Mouse (Mus musculus) MEL (cell line): ENCODE results near the gene Mpc1. TPM values are rescaled to one million over a fixed set of nuclear protein-coding genes. Genes with fewer than 3 reads are reported as not detected.

ENCODE experiments used
- DNase-seq: peaks from one replicate; pipeline ENCODE4 v3.0.0; 2011; ENCODE audit warnings: low read depth, low spot score
- H3K27ac ChIP-seq: 2 replicates; pipeline ENCODE4 v1.5.1; 2012; ENCODE audit warnings: low read depth, mild to moderate bottlenecking, control low read depth, low read length, moderate library complexity; ENCODE audit not compliant: control insufficient read depth
- H3K27me3 ChIP-seq, 2 experiments: fragments of 150-350 bp in 1 of 2; sonication (generic) in 1 of 2; 2 replicates each; pipeline ENCODE4 v1.6.1; 2012; ENCODE audit warnings: low read length in 2 of 2, mild to moderate bottlenecking in 2 of 2, improper control_type of control experiment in 1 of 2, moderate library complexity in 1 of 2; ENCODE audit not compliant: insufficient read depth in 2 of 2, control insufficient read depth in 1 of 2
- H3K36me3 ChIP-seq, 2 experiments: 2 replicates each; pipeline ENCODE4 v1.6.1; 2012 to 2014; ENCODE audit warnings: low read length in 2 of 2, improper control_type of control experiment in 1 of 2, inconsistent platforms in 1 of 2, mild to moderate bottlenecking in 1 of 2; ENCODE audit not compliant: insufficient read depth in 2 of 2, control insufficient read depth in 1 of 2
- H3K4me1 ChIP-seq, 2 experiments: fragments of 150-350 bp in 1 of 2; sonication (generic) in 1 of 2; 2 replicates each; pipeline ENCODE4 v1.6.1; 2012; ENCODE audit warnings: low read length in 2 of 2, improper control_type of control experiment in 1 of 2, mild to moderate bottlenecking in 1 of 2; ENCODE audit not compliant: insufficient read depth in 2 of 2, control insufficient read depth in 1 of 2
- H3K4me3 ChIP-seq, 2 experiments: fragments of 150-350 bp in 1 of 2; sonication (generic) in 1 of 2; 2 replicates each; pipeline ENCODE4 v1.5.1; 2012; ENCODE audit warnings: low read depth in 2 of 2, low read length in 2 of 2, mild to moderate bottlenecking in 2 of 2, moderate library complexity in 2 of 2, control low read depth in 1 of 2, improper control_type of control experiment in 1 of 2; ENCODE audit not compliant: control insufficient read depth in 1 of 2, insufficient read depth in 1 of 2
- H3K79me2 ChIP-seq: 2 replicates; pipeline ENCODE4 v1.6.1; 2012; ENCODE audit warnings: mild to moderate bottlenecking, low read length, moderate library complexity; ENCODE audit not compliant: control insufficient read depth, poor library complexity, insufficient read depth
- H3K9ac ChIP-seq: 2 replicates; pipeline ENCODE4 v1.6.1; 2012; ENCODE audit warnings: low read depth, mild to moderate bottlenecking, control low read depth, low read length, moderate library complexity; ENCODE audit not compliant: control insufficient read depth, poor library complexity, severe bottlenecking
- H3K9me3 ChIP-seq: fragments of 150-350 bp; sonication (generic); replicated peaks from 2 replicates; pipeline ENCODE4 v1.6.1; 2012; ENCODE audit warnings: mild to moderate bottlenecking, low read length, improper control_type of control experiment, moderate library complexity; ENCODE audit not compliant: insufficient read depth
- CHD2 ChIP-seq: IDR thresholded peaks from 2 replicates; pipeline ENCODE4 v1.6.1; 2011; ENCODE audit warnings: low read length, improper control_type of control experiment
- CTCF ChIP-seq, 3 experiments: IDR thresholded peaks in 2 of 3; conservative IDR thresholded peaks in 1 of 3; 2 replicates each; pipeline ENCODE4 v1.5.1; 2011 to 2012; ENCODE audit warnings: low read length in 3 of 3, low read depth in 2 of 3, mild to moderate bottlenecking in 2 of 3, improper control_type of control experiment in 1 of 3, inconsistent platforms in 1 of 3, mixed read lengths in 1 of 3, moderate library complexity in 1 of 3; ENCODE audit not compliant: control insufficient read depth in 1 of 3, insufficient read depth in 1 of 3, poor library complexity in 1 of 3, severe bottlenecking in 1 of 3
- EP300 ChIP-seq, 2 experiments: IDR thresholded peaks; 2 replicates each; pipeline ENCODE4 v1.6.1; 2011; ENCODE audit warnings: improper control_type of control experiment in 2 of 2, low read length in 2 of 2, low read depth in 1 of 2, mild to moderate bottlenecking in 1 of 2
- ETS1 ChIP-seq: IDR thresholded peaks from 2 replicates; pipeline ENCODE4 v1.6.1; 2012; ENCODE audit warnings: low read depth, mild to moderate bottlenecking, inconsistent platforms, low read length, improper control_type of control experiment, moderate library complexity
- GATA1 ChIP-seq: IDR thresholded peaks from 2 replicates; pipeline ENCODE4 v1.6.1; 2011; ENCODE audit warnings: low read depth, low read length, improper control_type of control experiment
- MAFK ChIP-seq: IDR thresholded peaks from 2 replicates; pipeline ENCODE4 v1.6.1; 2011; ENCODE audit warnings: low read depth, mild to moderate bottlenecking, low read length, improper control_type of control experiment, borderline replicate concordance
- MAZ ChIP-seq: IDR thresholded peaks from 2 replicates; pipeline ENCODE4 v1.6.1; 2012; ENCODE audit warnings: low read depth, mild to moderate bottlenecking, inconsistent platforms, low read length, improper control_type of control experiment
- MYB ChIP-seq: IDR thresholded peaks from 2 replicates; pipeline ENCODE4 v1.6.1; 2011; ENCODE audit warnings: mild to moderate bottlenecking, low read depth, low read length, improper control_type of control experiment
- NELFE ChIP-seq: IDR thresholded peaks from 2 replicates; pipeline ENCODE4 v1.6.1; 2011; ENCODE audit warnings: low read depth, low read length, improper control_type of control experiment
- POLR2AphosphoS2 ChIP-seq: IDR thresholded peaks from 2 replicates; pipeline ENCODE4 v1.6.1; 2011; ENCODE audit warnings: low read length, improper control_type of control experiment
- RAD21 ChIP-seq: IDR thresholded peaks from 2 replicates; pipeline ENCODE4 v1.6.1; 2011; ENCODE audit warnings: mild to moderate bottlenecking, low read depth, low read length, improper control_type of control experiment
- SIN3A ChIP-seq: IDR thresholded peaks from 2 replicates; pipeline ENCODE4 v1.6.1; 2012; ENCODE audit warnings: low read length, improper control_type of control experiment, inconsistent platforms
- SMC3 ChIP-seq: IDR thresholded peaks from 2 replicates; pipeline ENCODE4 v1.6.1; 2011; ENCODE audit warnings: low read depth, low read length, improper control_type of control experiment
- UBTF ChIP-seq: IDR thresholded peaks from 2 replicates; pipeline ENCODE4 v1.6.1; 2012; ENCODE audit warnings: low read depth, mild to moderate bottlenecking, inconsistent platforms, low read length, improper control_type of control experiment, moderate library complexity, borderline replicate concordance; ENCODE audit not compliant: insufficient read depth
- USF1 ChIP-seq: IDR thresholded peaks from 2 replicates; pipeline ENCODE4 v1.6.1; 2014; ENCODE audit warnings: low read depth, mild to moderate bottlenecking, inconsistent platforms, low read length, improper control_type of control experiment, moderate library complexity
- USF2 ChIP-seq, 2 experiments: IDR thresholded peaks; 2 replicates each; pipeline ENCODE4 v1.6.1; 2011 to 2012; ENCODE audit warnings: improper control_type of control experiment in 2 of 2, low read length in 2 of 2, borderline replicate concordance in 1 of 2, inconsistent platforms in 1 of 2, low read depth in 1 of 2, mild to moderate bottlenecking in 1 of 2; ENCODE audit not compliant: insufficient read depth in 1 of 2
- ZC3H11A ChIP-seq: IDR thresholded peaks from 2 replicates; pipeline ENCODE4 v1.6.1; 2012; ENCODE audit warnings: low read depth, mild to moderate bottlenecking, inconsistent platforms, low read length, improper control_type of control experiment
- ZMIZ1 ChIP-seq: IDR thresholded peaks from 2 replicates; pipeline ENCODE4 v1.6.1; 2012; ENCODE audit warnings: low read depth, mild to moderate bottlenecking, inconsistent platforms, low read length, improper control_type of control experiment, moderate library complexity
- ZNF384 ChIP-seq: IDR thresholded peaks from 2 replicates; pipeline ENCODE4 v1.6.1; 2012; ENCODE audit warnings: low read depth, mild to moderate bottlenecking, inconsistent platforms, low read length, improper control_type of control experiment
- polyA plus RNA-seq, 2 experiments: library from polyadenylated mRNA; stranded (reverse) in 1 of 2; unstranded in 1 of 2; fragments of >175 nt in 1 of 2; fragments of >200 nt in 1 of 2; gene quantifications; 2 replicates each; pipeline versions ENCODE4 v1.2.1 to v1.2.4; 2012; ENCODE audit warnings: low replicate concordance in 2 of 2, low read depth in 1 of 2; ENCODE audit not compliant: insufficient read length in 2 of 2, insufficient read depth in 1 of 2, missing spikeins in 1 of 2
- total RNA-seq: library from RNA; depleted of rRNA; stranded (reverse); fragments of 300-350 nt; gene quantifications from 2 replicates; pipeline ENCODE4 v1.2.3, GENCODE M21; 2012

Gene Mpc1
- total and polyA plus RNA-seq, 3 experiments = 56.2 to 89.6 TPM; not detected in 1

GRCm38 (mm10) chr17:8272951-8273350 is 9.8 kb upstream of the Mpc1 start:
- H3K4me3 ChIP-seq = no peak overlapping the region

GRCm38 (mm10) chr17:8276071-8276470 is 6.6 kb upstream of the Mpc1 start:
- H3K4me3 ChIP-seq = no peak overlapping the region
- no peak for DNase-seq
- no peaks in the 10 kb centered on the region for H3K36me3 ChIP-seq
- no peaks in the 10 kb centered on the region for H3K4me1 ChIP-seq
- H3K27ac ChIP-seq = no peak overlapping the region
- H3K9ac ChIP-seq = no peak overlapping the region
- H3K27me3 ChIP-seq = peaks cover 0 to 8% of the 10 kb centered on the region in 2 experiments
- H3K79me2 ChIP-seq = no peaks in the 10 kb centered on the region
- no peaks in the 10 kb centered on the region for H3K9me3 ChIP-seq
- TF ChIP-seq GATA1 (no peak), UBTF (no peak), MAFK (no peak), SMC3 (no peak), ZC3H11A (no peak), USF1 (no peak), MYB (no peak), USF2 (IDR thresholded peaks at IDR 0.05; ENCODE audit: borderline replicate concordance in 1 of 2, insufficient read depth in 1 of 2, low read depth in 1 of 2, low read length in 2 of 2) (no peak), CTCF (IDR thresholded peaks at IDR 0.05 in 2 of 3, conservative IDR thresholded peaks at IDR 0.05 in 1 of 3; ENCODE audit: control insufficient read depth in 1 of 3, insufficient read depth in 1 of 3, low read depth in 2 of 3, low read length in 3 of 3, poor library complexity in 1 of 3, severe bottlenecking in 1 of 3) (no peak), CHD2 (no peak), EP300 (IDR thresholded peaks at IDR 0.05; ENCODE audit: low read depth in 1 of 2, low read length in 2 of 2) (no peak), NELFE (no peak), ZNF384 (no peak), SIN3A (no peak)

More at GRCm38 (mm10) chr17:8272951-8273350, 9.8 kb upstream of the Mpc1 start:
- H3K9ac ChIP-seq = no peak overlapping the region
- H3K9me3 ChIP-seq = no peaks in the 10 kb centered on the region
- no peaks in the 10 kb centered on the region for H3K4me1 ChIP-seq
- no peak for DNase-seq
- no peak for TF ChIP-seq CTCF (IDR thresholded peaks at IDR 0.05 in 2 of 3, conservative IDR thresholded peaks at IDR 0.05 in 1 of 3; ENCODE audit: control insufficient read depth in 1 of 3, insufficient read depth in 1 of 3, low read depth in 2 of 3, low read length in 3 of 3, poor library complexity in 1 of 3, severe bottlenecking in 1 of 3)
- no peak for TF ChIP-seq ETS1
- TF ChIP-seq MAZ = no peak
- TF ChIP-seq RAD21 = no peak
- TF ChIP-seq ZMIZ1 = no peak
- no peak for TF ChIP-seq MYB
- no peak for TF ChIP-seq POLR2AphosphoS2
- no peak overlapping the region for H3K27ac ChIP-seq
- peaks cover 0 to 12% of the 10 kb centered on the region in 2 experiments for H3K27me3 ChIP-seq
- H3K36me3 ChIP-seq = no peaks in the 10 kb centered on the region
- no peaks in the 10 kb centered on the region for H3K79me2 ChIP-seq
